Mouse (Mus musculus) WW6 (cell line): ENCODE data around the gene Agrp.

Source experiments
- DNase-seq: peaks from one replicate; pipeline ENCODE4 v3.0.0-alpha.2; 2013; ENCODE audit warnings: low read depth, low spot score

Gene Agrp

DNA sequence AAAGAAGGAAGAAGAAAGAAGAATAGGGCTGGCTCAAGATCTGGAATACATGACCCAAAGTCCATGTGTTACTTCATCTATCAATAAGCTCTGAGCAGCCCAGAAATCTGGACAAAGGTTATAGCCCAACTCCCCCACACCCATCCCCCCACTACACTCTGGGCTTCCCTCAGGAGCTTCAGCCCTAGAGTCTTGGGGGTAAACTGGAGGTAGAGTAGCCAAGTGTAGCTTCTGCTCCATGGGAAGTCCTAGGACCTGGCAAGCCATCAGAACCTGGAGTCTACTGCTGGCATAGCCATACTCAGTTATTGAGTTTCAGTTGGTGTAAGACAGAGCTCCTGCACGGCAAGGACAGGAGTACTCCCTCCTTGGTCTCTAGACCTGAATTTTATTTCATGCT is 87.7 kb downstream of the Agrp start:
- no peak for DNase-seq

GRCm38 (mm10) chr8:105546384-105547350 is 90.5 kb downstream of the Agrp start:
- DNase-seq: no peak

- no peak for DNase-seq
Measured at GRCm38 (mm10) chr8:105545249-105545648, 91.9 kb downstream of the Agrp start.

GRCm38 (mm10) chr8:105544544-105545205 is 92.5 kb downstream of the Agrp start:
- DNase-seq: no peak

DNA sequence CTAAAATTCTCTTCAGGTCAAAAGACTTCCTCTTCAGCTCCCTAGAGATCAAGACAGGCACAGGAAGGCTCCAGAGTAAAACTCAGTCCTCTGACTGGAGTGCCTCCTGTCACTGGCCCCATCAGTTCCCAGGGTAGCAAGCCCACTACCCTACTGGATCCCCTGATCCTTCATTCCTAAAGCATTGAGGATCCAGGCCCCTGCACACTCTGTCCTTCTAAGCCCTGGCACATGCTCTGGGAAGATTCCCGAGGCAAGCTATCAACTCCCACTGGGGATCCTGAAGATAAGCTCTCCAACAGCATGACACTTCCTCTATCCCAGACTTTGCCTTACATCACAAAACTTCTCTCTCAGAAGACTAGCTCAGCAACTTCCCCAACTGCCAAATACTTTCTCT is 93.5 kb downstream of the Agrp start:
- no peak for DNase-seq

DNA sequence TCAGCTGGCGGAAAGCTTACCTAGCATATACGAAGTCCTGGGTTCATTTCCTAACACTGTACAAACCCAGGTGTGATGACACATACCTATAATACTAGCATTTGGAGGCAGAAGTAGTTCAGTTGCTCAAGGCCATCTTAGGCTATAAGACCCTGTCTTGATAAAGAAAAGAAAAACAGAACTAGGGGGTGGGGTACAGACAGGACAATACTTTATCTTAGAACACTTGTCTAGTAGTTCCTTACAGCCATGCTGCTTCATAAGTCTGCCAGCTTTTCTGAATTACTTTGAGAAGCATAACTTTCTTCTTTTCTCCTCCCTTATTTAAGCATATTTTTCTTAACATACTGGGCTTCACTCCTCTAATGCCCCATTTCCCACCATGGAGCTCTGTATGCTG is 94.4 kb downstream of the Agrp start:
- no peak for DNase-seq

GRCm38 (mm10) chr8:105542032-105542656 is 95.0 kb downstream of the Agrp start:
- no peak for DNase-seq

DNA sequence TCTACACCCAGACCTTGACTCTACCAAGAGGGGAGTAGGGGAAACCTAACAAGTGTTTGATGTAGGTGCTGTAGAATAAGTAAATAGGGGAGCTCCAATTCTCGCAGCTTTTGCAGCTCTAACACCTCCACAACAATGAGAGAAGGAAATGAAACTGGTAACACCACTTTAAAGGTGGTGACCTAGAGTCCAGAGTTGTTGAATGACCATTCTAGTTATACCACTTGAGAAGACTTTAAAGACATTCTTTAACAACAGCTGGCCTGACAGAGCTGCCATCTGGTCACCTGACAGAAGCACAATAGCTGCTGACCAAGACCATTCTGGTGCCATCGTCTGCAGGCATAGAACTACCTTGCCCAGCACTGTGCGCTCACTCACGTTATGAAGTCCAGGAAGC is 98.3 kb downstream of the Agrp start:
- DNase-seq: no peak

GRCm38 (mm10) chr8:105537011-105537677 is 100.0 kb downstream of the Agrp start:
- no peak for DNase-seq

DNA sequence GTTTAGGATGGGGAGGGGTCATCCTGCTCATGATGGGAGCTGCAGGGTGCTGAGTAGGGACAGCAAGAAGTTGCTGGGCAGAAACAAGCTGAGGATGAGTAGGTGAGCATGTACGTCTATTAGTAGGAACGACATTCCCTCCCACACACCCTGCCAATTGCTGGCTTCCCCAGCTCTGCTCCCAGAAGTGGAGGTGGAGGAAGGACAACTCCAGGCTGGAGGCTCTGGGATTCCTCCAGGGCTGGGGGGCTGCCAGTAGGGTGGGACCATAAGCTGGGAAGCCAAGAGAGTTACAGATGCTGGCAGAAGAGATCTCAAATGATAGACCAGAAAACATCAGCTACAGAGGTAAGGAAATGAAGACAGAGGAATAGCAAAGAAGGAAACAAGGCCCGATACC is 100.6 kb downstream of the Agrp start:
- DNase-seq: no peak

- DNase-seq: peak; percentile 28
Measured at GRCm38 (mm10) chr8:105533892-105534329, 103.3 kb downstream of the Agrp start.

DNA sequence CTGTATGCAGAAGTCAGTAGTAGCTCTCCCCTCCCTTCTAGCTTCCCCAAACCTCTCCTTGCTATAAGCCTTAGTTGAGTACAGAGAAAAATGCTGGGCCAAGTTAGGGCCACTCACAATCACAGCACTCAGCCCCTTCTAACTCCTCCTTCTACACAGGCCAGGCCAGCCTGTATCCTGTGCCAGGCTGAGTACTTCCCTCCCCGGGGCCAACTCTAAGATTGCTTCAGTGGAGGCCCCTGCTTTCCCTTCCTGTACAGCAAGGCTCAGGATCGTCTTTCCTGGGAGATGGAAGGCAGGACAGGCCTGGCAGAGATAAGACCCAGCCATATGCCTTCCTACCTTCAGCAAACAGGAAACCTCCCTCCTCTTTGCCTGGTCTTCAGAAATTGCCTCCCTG is 103.8 kb downstream of the Agrp start:
- DNase-seq: no peak

- DNase-seq: no peak
Measured at GRCm38 (mm10) chr8:105531774-105532173, 105.4 kb downstream of the Agrp start.

GRCm38 (mm10) chr8:105529271-105529670 is 107.9 kb downstream of the Agrp start:
- DNase-seq: no peak

DNA sequence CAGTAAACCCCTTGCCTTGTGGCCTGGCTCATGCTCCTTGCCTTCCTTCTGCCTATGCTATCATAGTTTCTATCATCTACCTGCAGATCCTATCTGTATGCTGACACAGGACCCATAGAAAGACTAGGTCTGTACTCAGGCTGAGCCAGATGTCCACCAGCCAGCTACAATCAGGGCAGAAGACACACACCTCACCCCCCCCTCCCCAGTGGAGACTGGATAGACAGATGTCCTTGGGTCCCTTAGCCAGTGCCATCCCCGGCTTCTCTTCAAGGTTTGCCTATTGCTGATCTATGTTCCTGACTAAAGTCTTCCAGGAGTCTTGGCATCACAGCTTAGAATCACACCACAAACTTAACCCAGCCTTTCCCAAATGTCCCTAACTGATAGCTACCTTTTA is 109.0 kb downstream of the Agrp start:
- DNase-seq: no peak

- DNase-seq: no peak
Measured at GRCm38 (mm10) chr8:105527110-105527509, 110.1 kb downstream of the Agrp start.

- no peak for DNase-seq
Measured at GRCm38 (mm10) chr8:105522890-105523289, 114.3 kb downstream of the Agrp start.

GRCm38 (mm10) chr8:105521995-105522769 is 115.0 kb downstream of the Agrp start:
- DNase-seq: no peak

GRCm38 (mm10) chr8:105521061-105521460 is 116.1 kb downstream of the Agrp start:
- no peak for DNase-seq

DNA sequence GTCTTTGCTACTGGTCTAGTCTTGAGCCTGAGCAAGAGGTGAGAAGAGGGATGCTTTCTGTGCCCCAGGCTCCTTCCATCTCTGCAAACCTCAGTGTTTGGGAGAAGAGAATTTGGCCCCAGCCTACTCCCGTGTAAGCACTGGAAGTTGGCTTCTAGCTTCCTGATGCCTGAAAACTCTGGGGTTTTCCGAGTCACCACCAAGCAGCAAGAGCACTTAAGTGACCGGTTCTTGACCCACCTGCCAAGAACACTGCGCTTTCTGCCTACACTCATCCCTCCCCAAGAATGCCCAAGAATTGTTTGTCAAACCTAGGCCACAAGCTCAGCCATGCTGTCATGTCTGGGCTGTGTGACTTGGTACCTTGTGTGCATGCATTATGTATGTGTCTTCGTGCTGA is 116.7 kb downstream of the Agrp start:
- DNase-seq: no peak

DNA sequence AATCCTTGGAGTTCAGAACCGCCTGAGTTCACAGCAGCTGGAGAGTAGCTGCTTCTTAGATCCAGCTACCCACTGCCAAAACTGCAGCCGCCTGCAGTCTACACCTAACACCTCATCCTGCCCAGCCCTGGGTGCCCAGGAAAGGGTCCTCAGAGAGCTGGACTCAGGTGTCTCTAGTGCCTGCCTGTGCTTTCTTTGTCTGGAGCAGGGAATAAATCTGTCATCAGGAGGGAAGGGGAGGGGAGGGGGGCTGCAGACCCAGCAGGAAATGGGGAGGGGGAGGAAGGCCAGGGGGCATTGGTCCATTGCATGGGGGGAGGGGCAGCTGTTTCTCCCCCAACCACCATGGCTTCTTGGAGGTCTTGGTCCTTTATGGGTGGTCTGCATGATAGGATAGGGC is 117.6 kb downstream of the Agrp start:
- no peak for DNase-seq
